Mouse (Mus musculus) ES-E14 (cell line): ENCODE data around the gene Znrd1. TPM values are rescaled to one million over a fixed set of nuclear protein-coding genes. Genes with fewer than 3 reads are reported as not detected.
A peak's percentile ranks its signal among the peaks of the same experiment; 100 is the strongest.

Experiments used
- DNase-seq: peaks from one replicate; pipeline ENCODE4 v3.0.0-alpha.2; 2013; ENCODE audit warnings: low read depth, low spot score
- H3K27ac ChIP-seq: 2 replicates; pipeline ENCODE4 v1.5.1; 2012; ENCODE audit warnings: low read depth, mild to moderate bottlenecking, low read length, moderate library complexity, mixed read lengths; ENCODE audit not compliant: poor library complexity, insufficient read depth, severe bottlenecking
- H3K36me3 ChIP-seq: 2 replicates; pipeline ENCODE4 v1.6.1; 2012; ENCODE audit warnings: mild to moderate bottlenecking, low read length, moderate library complexity, mixed read lengths; ENCODE audit not compliant: control insufficient read depth, poor library complexity, insufficient read depth, severe bottlenecking
- H3K4me1 ChIP-seq, 2 experiments: fragments of 150-350 bp in 1 of 2; sonication (generic) in 1 of 2; 2 replicates each; pipeline ENCODE4 v1.6.1; 2012; ENCODE audit warnings: low read length in 2 of 2, mild to moderate bottlenecking in 1 of 2, mixed read lengths in 1 of 2; ENCODE audit not compliant: control insufficient read depth in 2 of 2, insufficient read depth in 2 of 2, poor library complexity in 1 of 2
- H3K4me3 ChIP-seq, 2 experiments: fragments of 150-350 bp in 1 of 2; sonication (generic) in 1 of 2; 2 replicates each; pipeline ENCODE4 v1.5.1; 2012; ENCODE audit warnings: low read length in 2 of 2, low read depth in 1 of 2, mild to moderate bottlenecking in 1 of 2, mixed read lengths in 1 of 2; ENCODE audit not compliant: insufficient read depth in 1 of 2, poor library complexity in 1 of 2, severe bottlenecking in 1 of 2
- H3K9ac ChIP-seq: 2 replicates; pipeline ENCODE4 v1.6.1; 2012; ENCODE audit warnings: low read depth, mild to moderate bottlenecking, low read length, mixed read lengths; ENCODE audit not compliant: poor library complexity, insufficient read depth, severe bottlenecking
- H3K9me3 ChIP-seq: fragments of 150-350 bp; sonication (generic); 2 replicates; pipeline ENCODE4 v1.6.1; 2012; ENCODE audit warnings: low read depth, mild to moderate bottlenecking, low read length; ENCODE audit not compliant: control insufficient read depth, insufficient read depth
- CHD2 ChIP-seq: IDR thresholded peaks from 2 replicates; pipeline ENCODE4 v1.6.1; 2014; ENCODE audit warnings: mild to moderate bottlenecking, low read depth, low read length, inconsistent platforms
- HCFC1 ChIP-seq: IDR thresholded peaks from 2 replicates; pipeline ENCODE4 v1.6.1; 2012; ENCODE audit warnings: low read length, inconsistent platforms, borderline replicate concordance; ENCODE audit not compliant: insufficient read depth
- MAFK ChIP-seq: IDR thresholded peaks from 2 replicates; pipeline ENCODE4 v1.6.1; 2014; ENCODE audit warnings: mild to moderate bottlenecking, low read depth, low read length, inconsistent platforms; ENCODE audit not compliant: insufficient read depth
- ZC3H11A ChIP-seq: IDR thresholded peaks from 2 replicates; pipeline ENCODE4 v1.6.1; 2012; ENCODE audit warnings: low read depth, mild to moderate bottlenecking, inconsistent platforms, low read length, borderline replicate concordance
- ZNF384 ChIP-seq: IDR thresholded peaks from 2 replicates; pipeline ENCODE4 v1.6.1; 2012; ENCODE audit warnings: low read depth, low read length, inconsistent platforms
- in situ Hi-C, 2 experiments: fragments of 600-800 bp; cut with MboI; formaldehyde crosslinking; loops; one replicate each; pipeline ENCODE4 v1.15.1; 2025; ENCODE audit warnings: low sequenced_read_pairs in 2 of 2, inconsistent platforms in 1 of 2; ENCODE audit not compliant: unreplicated experiment in 2 of 2
- total RNA-seq: library from RNA; depleted of rRNA; stranded (reverse); fragments of 300-350 nt; gene quantifications from 2 replicates; pipeline ENCODE4 v1.2.3, GENCODE M21; 2012

The Znrd1 gene
- total RNA-seq, 1 experiment = 81.0 TPM

- TF ChIP-seq CHD2 = 0 out of 2 replicates have a peak, but pooled peaks have one; percentile 29
- no peak for TF ChIP-seq ZC3H11A
- TF ChIP-seq HCFC1 = no peak
- no peak for TF ChIP-seq MAFK
- peak; percentile 98 for TF ChIP-seq ZNF384
- H3K27ac ChIP-seq = peak overlapping the region; percentile 100
- in situ Hi-C loops = no loop called here
These were observed 15.0 kb upstream of the Znrd1 start for GRCm38 (mm10) chr17:36973271-36973787.

GRCm38 (mm10) chr17:36972791-36973190 is 14.4 kb upstream of the Znrd1 start:
- peaks cover 37 to 44% of the 10 kb centered on the region in 2 experiments for H3K4me1 ChIP-seq
- peak overlapping the region; percentile 84 for H3K9ac ChIP-seq
- peak overlapping the region; percentile 100 for H3K27ac ChIP-seq
- no peaks in the 10 kb centered on the region for H3K9me3 ChIP-seq
- H3K4me3 ChIP-seq = no peak overlapping the region
- no peak for TF ChIP-seq ZNF384
- TF ChIP-seq ZC3H11A = no peak
- TF ChIP-seq CHD2 = no peak
- no peak for TF ChIP-seq HCFC1
- in situ Hi-C loops = no loop called here
- DNase-seq = no peak
- peaks cover 8% of the 10 kb centered on the region for H3K36me3 ChIP-seq

More at GRCm38 (mm10) chr17:36973271-36973787, 15.0 kb upstream of the Znrd1 start:
- Histone ChIP-seq H3K9me3 (no peaks in the 10 kb centered on the region), H3K9ac (peak overlapping the region; percentile 84; the same call in 1 of the 2 replicates), H3K36me3 (peaks cover 6% of the 10 kb centered on the region), H3K4me3 (no peak overlapping the region), H3K4me1 (peaks cover 37 to 44% of the 10 kb centered on the region in 2 experiments)
- DNase-seq = peak; percentile 74

DNA sequence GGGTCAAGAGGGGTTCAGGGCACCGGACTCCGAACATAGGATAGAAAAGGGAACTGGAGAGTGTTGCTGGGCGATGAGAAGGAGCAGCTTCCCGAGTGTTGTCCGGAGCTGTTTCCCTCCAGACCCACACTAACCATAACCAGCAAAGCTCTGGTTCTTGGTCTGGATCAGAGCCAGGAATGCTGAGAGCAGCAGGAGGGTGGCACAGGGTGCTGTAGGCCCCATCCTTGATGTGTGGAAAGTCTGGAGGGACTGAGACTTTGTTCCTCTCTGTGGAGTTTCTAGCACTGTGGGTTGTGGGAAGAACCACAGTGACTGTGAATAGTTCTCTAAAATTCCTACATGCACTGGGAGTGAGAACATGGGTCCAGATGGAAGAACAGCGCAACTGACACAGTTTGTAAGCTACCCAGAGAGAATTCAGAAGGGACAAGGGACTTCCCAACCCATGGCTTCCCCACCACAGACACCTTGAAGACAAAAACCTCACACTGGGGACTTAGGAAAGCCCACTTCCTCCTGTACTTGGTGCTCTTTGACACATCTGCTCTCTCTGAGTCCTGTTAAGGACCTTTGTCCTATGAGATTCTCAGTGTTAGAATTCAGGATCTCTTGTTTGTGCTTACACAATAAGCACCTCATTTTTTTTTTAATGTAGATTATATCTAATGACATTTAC is 13.0 kb upstream of the Znrd1 start:
- in situ Hi-C loops = no loop called here
- DNase-seq = no peak
- peak overlapping the region; percentile 28 to 63 for H3K4me3 ChIP-seq
- no peaks in the 10 kb centered on the region for H3K9me3 ChIP-seq
- TF ChIP-seq CHD2 (no peak), HCFC1 (no peak), ZC3H11A (no peak), ZNF384 (no peak), MAFK (no peak)
- peak overlapping the region; percentile 85 for H3K9ac ChIP-seq
- peak overlapping the region; percentile 91 for H3K27ac ChIP-seq
- H3K36me3 ChIP-seq = peaks cover 13% of the 10 kb centered on the region
- H3K4me1 ChIP-seq = peaks cover 31 to 42% of the 10 kb centered on the region in 2 experiments

- H3K9ac ChIP-seq = peak overlapping the region; percentile 85
- H3K4me3 ChIP-seq = peak overlapping the region; percentile 28 to 63
- H3K4me1 ChIP-seq = peaks cover 27 to 36% of the 10 kb centered on the region in 2 experiments
- no peaks in the 10 kb centered on the region for H3K9me3 ChIP-seq
- DNase-seq = no peak
- TF ChIP-seq ZNF384 (no peak), ZC3H11A (no peak), HCFC1 (no peak), CHD2 (no peak), MAFK (no peak)
- H3K36me3 ChIP-seq = peaks cover 13% of the 10 kb centered on the region
- in situ Hi-C loops = no loop called here
- H3K27ac ChIP-seq = peak overlapping the region; percentile 91
These were observed 12.0 kb upstream of the Znrd1 start for GRCm38 (mm10) chr17:36970316-36970890.
